Mouse (Mus musculus) spleen, adult 2 months (tissue): ENCODE measurements around the gene Rnps1.

Experiments
- CTCF ChIP-seq: fragments of 200-500 bp; IDR thresholded peaks from 2 replicates; pipeline ENCODE4 v1.5.1; 2011; ENCODE audit warnings: mild to moderate bottlenecking, inconsistent platforms; ENCODE audit not compliant: insufficient read depth, insufficient read length, insufficient replicate concordance; ENCODE audit errors: extremely low read depth
- POLR2A ChIP-seq: fragments of 200-500 bp; IDR thresholded peaks from 2 replicates; pipeline ENCODE4 v1.6.1; 2011; ENCODE audit warnings: low read depth, low read length, inconsistent platforms

GRCm38 (mm10) chr17:24391149-24391548 is 23.2 kb upstream of the Rnps1 start:
- TF ChIP-seq CTCF (peak; percentile 24; the same call in 1 of the 2 replicates), POLR2A (no peak)
